Mouse (Mus musculus) liver, embryonic 18 days (tissue): ENCODE results near the gene Vmn2r98. TPM values are rescaled to one million over a fixed set of nuclear protein-coding genes. Genes with fewer than 3 reads are reported as not detected.

Source experiments
- polyA plus RNA-seq: library from polyadenylated mRNA; depleted of rRNA; stranded (reverse); fragments of >200 nt; gene quantifications from 2 replicates; pipeline ENCODE4 v1.2.3, GENCODE M21; 2012; rRNA removed

Gene Vmn2r98
- polyA plus RNA-seq: not detected in 2 replicates

DNA sequence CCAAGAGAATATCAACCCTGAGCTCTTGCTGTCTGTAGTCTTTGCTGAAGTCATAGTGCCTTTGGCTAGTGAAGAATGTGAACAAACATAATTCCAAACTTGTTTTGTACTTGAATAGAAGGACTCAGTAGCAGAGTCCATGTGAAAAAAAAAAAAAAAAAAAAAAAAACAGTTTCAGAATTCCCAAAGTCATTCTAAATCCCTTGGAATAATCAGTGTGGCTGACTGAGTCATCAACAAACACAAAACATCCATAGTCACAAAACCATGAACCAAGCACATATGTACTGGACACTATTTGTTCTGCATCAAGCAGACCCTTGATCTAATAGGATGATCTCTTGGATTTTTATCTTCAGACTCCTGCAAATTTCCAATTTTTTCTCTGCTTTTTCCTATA lies at the start of gene Vmn2r98:
TSS of gene Vmn2r98 (plus strand) at position 301 of the 400 bp plus-strand sequence.

Other genes starting within 250 kb of the Vmn2r98 start
- gene Vmn2r97, start 139.2 kb upstream of the Vmn2r98 start, polyA plus RNA-seq: not detected in 2 replicates